Comparison of ENCODE assay signal across 8 mouse cellular contexts in genomic region chr2:75224443-75224842, GRCm38 (mm10).
A peak's percentile ranks its signal among the peaks of the same experiment; 100 is the strongest.
DNase-seq lines count a peak whose midpoint lies in the region; ATAC-seq and TF ChIP-seq lines count a peak whose summit lies in the region.

No protein-coding gene starts in this region.

- TF ChIP-seq CTCF in liver, adult 2 months (IDR thresholded peaks at IDR 0.05; ENCODE audit: low read depth, low read length): no peak
- TF ChIP-seq CTCF in midbrain, postnatal 0 days (IDR thresholded peaks at IDR 0.05): no peak

- no peak overlapping the region for H3K9ac ChIP-seq in liver, adult 2 months (ENCODE audit: low read depth, low read length)
- no peak overlapping the region for H3K9ac ChIP-seq in liver, embryonic 11.5 days (ENCODE audit: low read depth, low read length)
- H3K9ac ChIP-seq in kidney, embryonic 15.5 days: no peak overlapping the region
- no peak overlapping the region for H3K9ac ChIP-seq in midbrain, postnatal 0 days (replicated peaks; ENCODE audit: low read length, poor library complexity, severe bottlenecking)

- ATAC-seq in liver, embryonic 11.5 days (replicated peaks; ENCODE audit: low FRiP score): no peak
- peak; percentile 66 for ATAC-seq in kidney, embryonic 15.5 days (replicated peaks; ENCODE audit: low FRiP score)
- ATAC-seq in midbrain, postnatal 0 days (ENCODE audit: low FRiP score): no peak
- ATAC-seq in megakaryocyte progenitor cell, adult 5-6 weeks (replicated peaks; ENCODE audit: poor library complexity): no peak
- no peak for ATAC-seq in granulocyte monocyte progenitor cell, adult 5-6 weeks (replicated peaks; ENCODE audit: poor library complexity, severe bottlenecking)

- H3K27ac ChIP-seq in liver, adult 2 months (replicated peaks; ENCODE audit: insufficient read depth, low read depth, low read length): no peak overlapping the region
- H3K27ac ChIP-seq in liver, embryonic 11.5 days (ENCODE audit: low read depth, low read length): no peak overlapping the region
- peak overlapping the region; percentile 48 for H3K27ac ChIP-seq in kidney, embryonic 15.5 days
- peak overlapping the region; percentile 4; the same call in 1 of the 2 replicates for H3K27ac ChIP-seq in midbrain, postnatal 0 days (ENCODE audit: low read depth, low read length)

- peaks cover 3% of the 10 kb centered on the region; the same call in 1 of the 2 replicates for H3K4me1 ChIP-seq in liver, adult 2 months (ENCODE audit: control insufficient read depth, insufficient read depth, low read length)
- no peaks in the 10 kb centered on the region for H3K4me1 ChIP-seq in liver, embryonic 11.5 days (replicated peaks; ENCODE audit: control insufficient read depth, insufficient read depth, low read length)
- H3K4me1 ChIP-seq in kidney, embryonic 15.5 days: 0 out of 2 replicates have a peak, but pooled peaks cover 7% of the 10 kb centered on the region
- no peaks in the 10 kb centered on the region for H3K4me1 ChIP-seq in midbrain, postnatal 0 days (ENCODE audit: insufficient read depth, low read length)

- H3K4me2 ChIP-seq in liver, embryonic 11.5 days: no peak overlapping the region
- H3K4me2 ChIP-seq in kidney, embryonic 15.5 days: no peak overlapping the region
- H3K4me2 ChIP-seq in midbrain, postnatal 0 days (ENCODE audit: low read depth, low read length, poor library complexity, severe bottlenecking): no peak overlapping the region

- no peak for TF ChIP-seq POLR2A in liver, adult 2 months (IDR thresholded peaks at IDR 0.05; ENCODE audit: extremely low read depth, insufficient read depth, low read length)

- 8% methylated on average over 5 of the region's 5 CpGs for WGBS in liver, adult 2 months
- WGBS in liver, embryonic 11.5 days: 74% methylated on average over 5 of the region's 5 CpGs
- WGBS in kidney, embryonic 15.5 days: 41% methylated on average over 5 of the region's 5 CpGs
- 40% methylated on average over 5 of the region's 5 CpGs for WGBS in midbrain, postnatal 0 days

- peaks cover 3% of the 10 kb centered on the region; the same call in 1 of the 2 replicates for H3K27me3 ChIP-seq in liver, adult 2 months (ENCODE audit: control insufficient read depth, insufficient read depth, low read length)
- no peaks in the 10 kb centered on the region for H3K27me3 ChIP-seq in liver, embryonic 11.5 days (replicated peaks; ENCODE audit: control insufficient read depth, insufficient read depth, low read length)
- no peaks in the 10 kb centered on the region for H3K27me3 ChIP-seq in kidney, embryonic 15.5 days
- H3K27me3 ChIP-seq in midbrain, postnatal 0 days (ENCODE audit: insufficient read depth, low read length): no peaks in the 10 kb centered on the region

- no peak overlapping the region for H3K4me3 ChIP-seq in liver, adult 2 months (ENCODE audit: insufficient read depth, low read depth, low read length)
- no peak overlapping the region for H3K4me3 ChIP-seq in liver, embryonic 11.5 days (ENCODE audit: low read depth, low read length)
- no peak overlapping the region for H3K4me3 ChIP-seq in kidney, embryonic 15.5 days (replicated peaks)
- no peak overlapping the region for H3K4me3 ChIP-seq in midbrain, postnatal 0 days (ENCODE audit: low read depth, low read length)

- H3K36me3 ChIP-seq in liver, adult 2 months (ENCODE audit: control insufficient read depth, insufficient read depth, low read length): no peaks in the 10 kb centered on the region
- H3K36me3 ChIP-seq in liver, embryonic 11.5 days (ENCODE audit: control insufficient read depth, insufficient read depth, low read length): no peaks in the 10 kb centered on the region
- no peaks in the 10 kb centered on the region for H3K36me3 ChIP-seq in kidney, embryonic 15.5 days
- no peaks in the 10 kb centered on the region for H3K36me3 ChIP-seq in midbrain, postnatal 0 days (ENCODE audit: insufficient read depth, low read length)

- H3K79me2 ChIP-seq in liver, adult 2 months (ENCODE audit: control insufficient read depth, insufficient read depth, low read length): no peaks in the 10 kb centered on the region

- DNase-seq in liver, adult 2 months (ENCODE audit: extremely low read depth, low read depth, low spot score): peak; percentile 79
- DNase-seq in liver, embryonic 11.5 days (ENCODE audit: low spot score): no peak
- peak; percentile 14 for DNase-seq in cerebellum, adult 9-11 months
- DNase-seq in gastrocnemius, postnatal 4 days (ENCODE audit: low spot score in 2 of 2): peak; percentile 33 to 62
- peak; percentile 68 for DNase-seq in midbrain, postnatal 0 days (ENCODE audit: low spot score)

- H3K9me3 ChIP-seq in liver, embryonic 11.5 days (ENCODE audit: control insufficient read depth, low read length): no peaks in the 10 kb centered on the region
- H3K9me3 ChIP-seq in kidney, embryonic 15.5 days (replicated peaks): no peaks in the 10 kb centered on the region
- no peaks in the 10 kb centered on the region for H3K9me3 ChIP-seq in midbrain, postnatal 0 days (ENCODE audit: low read length)

Comparison
In these comparisons a context has a peak if more than half of its experiments do, and no peak if none do; other contexts are left out.
1. H3K27ac ChIP-seq: peak in kidney, embryonic 15.5 days (single experiment) and midbrain, postnatal 0 days (single experiment); none in liver, adult 2 months (single experiment) and liver, embryonic 11.5 days (single experiment).